Mouse (Mus musculus) mature B cell (primary cell): Measurements from ENCODE around the gene Ppara.

Source experiments
- in situ Hi-C: fragments of 300-500 bp; cut with MboI; formaldehyde crosslinking; loops from 2 replicates; pipeline ENCODE4 v1.14.3; 2019

Gene Ppara

GRCm38 (mm10) chr15:85807404-85807803, 72.6 kb downstream of the Ppara start:
- in situ Hi-C loops: no loop called here

- in situ Hi-C loops: no loop called here
Observed at GRCm38 (mm10) chr15:85808031-85808430, 73.2 kb downstream of the Ppara start.

GRCm38 (mm10) chr15:85808434-85808833, 73.7 kb downstream of the Ppara start:
- in situ Hi-C loops: no loop called here

- in situ Hi-C loops: no loop called here
Observed at GRCm38 (mm10) chr15:85809091-85809490, 74.3 kb downstream of the Ppara start.

GRCm38 (mm10) chr15:85810462-85810805, 75.7 kb downstream of the Ppara start:
- in situ Hi-C loops: no loop called here

GRCm38 (mm10) chr15:85810806-85811521, 76.2 kb downstream of the Ppara start:
- in situ Hi-C loops: no loop called here

GRCm38 (mm10) chr15:85811535-85812277, 76.9 kb downstream of the Ppara start, which contains the start of gene Cdpf1:
TSS of gene Cdpf1 (minus strand) at chr15:85811697.
- in situ Hi-C loops: no loop called here

GRCm38 (mm10) chr15:85813428-85813827, 78.6 kb downstream of the Ppara start:
- in situ Hi-C loops: no loop called here

GRCm38 (mm10) chr15:85821203-85822010, 86.6 kb downstream of the Ppara start, which contains the start of gene Pkdrej:
TSS of gene Pkdrej (minus strand) at chr15:85821734.
- in situ Hi-C loops: no loop called here

GRCm38 (mm10) chr15:85822011-85822359, 87.2 kb downstream of the Ppara start:
- in situ Hi-C loops: no loop called here

- in situ Hi-C loops: no loop called here
Observed at GRCm38 (mm10) chr15:85826676-85827075, 91.9 kb downstream of the Ppara start.

GRCm38 (mm10) chr15:85828071-85828470, 93.3 kb downstream of the Ppara start:
- in situ Hi-C loops: no loop called here

GRCm38 (mm10) chr15:85829470-85829869, 94.7 kb downstream of the Ppara start:
- in situ Hi-C loops: no loop called here

GRCm38 (mm10) chr15:85831954-85832590, 97.3 kb downstream of the Ppara start, which contains the start of gene Ttc38:
TSS of gene Ttc38 (plus strand) at chr15:85832306.
- in situ Hi-C loops: no loop called here

- in situ Hi-C loops: no loop called here
Observed at GRCm38 (mm10) chr15:85832599-85832998, 97.8 kb downstream of the Ppara start.

- in situ Hi-C loops: no loop called here
Observed at GRCm38 (mm10) chr15:85835335-85835734, 100.6 kb downstream of the Ppara start.

GRCm38 (mm10) chr15:85836887-85837286, 102.1 kb downstream of the Ppara start:
- in situ Hi-C loops: no loop called here

GRCm38 (mm10) chr15:85840983-85841382, 106.2 kb downstream of the Ppara start:
- in situ Hi-C loops: no loop called here

- in situ Hi-C loops: no loop called here
Observed at GRCm38 (mm10) chr15:85841796-85842360, 107.1 kb downstream of the Ppara start.

- in situ Hi-C loops: no loop called here
Observed at GRCm38 (mm10) chr15:85845071-85845470, 110.3 kb downstream of the Ppara start.

- in situ Hi-C loops: no loop called here
Observed at GRCm38 (mm10) chr15:85851656-85852392, 117.0 kb downstream of the Ppara start.
